Mouse (Mus musculus): ENCODE measurements around the gene Myo9a.

DNA sequence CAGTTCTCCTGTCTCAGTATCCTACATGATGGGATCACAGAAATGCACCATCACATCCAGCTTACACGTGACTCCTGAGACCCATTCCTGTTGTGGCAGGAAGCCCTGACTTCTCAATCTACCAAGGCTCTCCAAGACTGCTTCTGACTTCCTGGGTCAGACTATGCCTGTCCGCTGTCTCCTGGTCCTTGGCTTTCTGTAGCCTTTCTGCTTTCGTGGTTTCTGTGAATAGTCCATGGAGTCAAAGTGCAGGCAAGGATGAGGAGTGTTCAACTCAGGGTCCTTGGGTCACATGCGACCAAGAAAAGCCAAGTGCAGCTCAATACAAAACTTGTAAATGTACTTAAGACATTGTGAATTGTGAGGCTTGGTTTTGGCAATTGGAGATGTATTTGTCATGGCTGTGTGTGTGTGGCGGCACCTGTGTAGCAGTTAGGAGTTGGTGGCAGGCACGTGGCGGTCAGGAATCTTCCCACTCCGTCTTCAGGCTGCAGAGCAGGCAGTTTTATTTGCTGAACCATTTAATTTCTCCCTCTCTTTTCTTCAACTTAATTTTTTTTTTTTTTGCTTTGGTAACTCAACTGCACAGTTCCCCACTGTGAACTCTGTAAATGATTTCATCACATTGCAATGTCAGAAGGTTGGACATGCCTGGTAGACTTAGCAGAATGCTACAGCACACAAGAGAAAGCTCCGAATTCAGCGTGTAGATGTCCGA, 23.0 kb upstream of the Myo9a start:
- TF ChIP-seq POLR2A (IDR thresholded peaks at IDR 0.05; ENCODE audit: control insufficient read depth, extremely low read depth, insufficient read depth, low read length, poor library complexity) (no peak), CTCF (IDR thresholded peaks at IDR 0.05; ENCODE audit: borderline replicate concordance, control insufficient read depth, extremely low read depth, insufficient read depth, low read length, poor library complexity) (no peak)

Measured in thymus, adult 2 months (tissue).